Mouse (Mus musculus): ENCODE measurements around the gene Olfr691. TPM values are rescaled to one million over a fixed set of nuclear protein-coding genes. Genes with fewer than 3 reads are reported as not detected.

Gene Olfr691
- polyA plus RNA-seq (2015; fragmentation: Nextera tagmentation; extraction: Ambion mirVana) = not detected in 2 replicates

DNA sequence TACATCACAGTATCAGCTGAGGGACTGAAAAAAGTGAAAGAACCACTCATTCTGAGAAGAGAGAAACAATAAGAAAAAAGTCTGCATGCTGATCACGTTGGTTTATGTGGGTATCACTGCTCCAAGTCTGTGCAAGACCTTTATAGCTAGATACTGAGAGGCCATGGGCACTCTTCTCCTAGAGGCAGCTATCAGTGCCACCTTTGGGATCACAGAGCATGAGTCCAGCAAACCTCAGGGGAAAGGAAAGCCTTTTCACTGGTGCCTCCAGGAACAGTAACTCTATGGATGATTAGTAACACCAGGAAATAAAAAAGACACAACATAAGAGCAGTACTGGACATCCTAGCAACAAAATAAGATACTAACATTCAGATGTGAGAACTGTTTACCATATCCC is at the start of gene Olfr691:
Gene Olfr691, minus strand, starts transcription at position 101 of the 400 bp plus-strand sequence.
- ATAC-seq (ENCODE audit: extremely low read depth, insufficient number of reproducible peaks, low FRiP score, low TSS enrichment) = no peak
- Histone ChIP-seq H3K4me3 (no peak within 1 kb of the TSS), H3K9ac (no peak within 1 kb of the TSS), H3K27me3 (replicated peaks) (no peaks in the 10 kb centered on the region), H3K9me3 (no peaks in the 10 kb centered on the region), H3K4me1 (no peaks in the 10 kb centered on the region), H3K27ac (replicated peaks) (no peak within 1 kb of the TSS), H3K4me2 (no peak within 1 kb of the TSS), H3K36me3 (no peaks in the 10 kb centered on the region)
- 37% methylated on average over 1 of the region's 1 CpGs for WGBS

DNA sequence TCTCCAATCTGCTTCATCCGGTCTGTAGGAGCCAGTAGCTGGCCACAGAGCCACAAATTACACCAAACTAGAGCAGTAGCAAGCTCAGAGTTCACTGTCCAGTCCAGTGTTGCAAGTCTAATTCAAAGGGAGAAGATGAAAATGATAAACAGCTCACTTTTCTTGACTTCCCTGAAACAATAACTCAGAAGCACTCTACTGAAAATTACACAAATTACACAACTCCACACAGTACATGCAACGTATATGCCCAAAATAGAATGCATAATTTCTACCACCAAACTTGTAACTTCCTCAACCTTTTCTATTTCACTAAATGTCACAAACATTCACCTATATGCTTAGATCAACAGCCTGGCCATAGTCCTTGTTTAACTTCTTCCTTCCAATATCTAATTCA is 48.2 kb upstream of the Olfr691 start:
- Histone ChIP-seq H3K27ac (replicated peaks) (no peak overlapping the region), H3K4me1 (no peaks in the 10 kb centered on the region), H3K9ac (no peak overlapping the region), H3K4me3 (no peak overlapping the region), H3K27me3 (replicated peaks) (no peaks in the 10 kb centered on the region), H3K4me2 (no peak overlapping the region), H3K36me3 (peaks cover 72% of the 10 kb centered on the region), H3K9me3 (no peaks in the 10 kb centered on the region)
- ATAC-seq (ENCODE audit: extremely low read depth, insufficient number of reproducible peaks, low FRiP score, low TSS enrichment) = no peak
- 88% methylated on average over 2 of the region's 2 CpGs for WGBS

DNA sequence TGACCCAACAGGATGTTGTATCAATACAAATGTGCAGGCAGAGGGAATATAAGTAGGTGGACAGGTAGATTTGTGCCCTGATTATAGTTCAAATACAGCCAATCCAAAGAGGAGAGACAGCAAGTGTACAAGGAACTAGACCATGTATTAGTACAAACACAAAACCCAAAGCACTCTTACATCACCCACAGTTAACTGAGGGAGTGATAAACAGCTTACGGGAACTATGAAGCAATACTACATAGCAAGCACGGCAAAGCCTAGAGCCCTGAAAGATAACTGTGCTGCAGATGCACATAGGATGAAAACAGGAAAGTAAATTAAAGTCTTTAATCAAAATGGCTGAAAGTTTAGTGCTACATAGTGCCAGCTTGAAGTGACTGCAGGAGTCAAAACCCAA is 45.6 kb upstream of the Olfr691 start:
- H3K27me3 ChIP-seq (replicated peaks) = no peaks in the 10 kb centered on the region
- no peak overlapping the region for H3K9ac ChIP-seq
- H3K4me2 ChIP-seq = no peak overlapping the region
- no peak for ATAC-seq (ENCODE audit: extremely low read depth, insufficient number of reproducible peaks, low FRiP score, low TSS enrichment)
- no peak overlapping the region for H3K27ac ChIP-seq (replicated peaks)
- H3K4me1 ChIP-seq = no peaks in the 10 kb centered on the region
- no peak overlapping the region for H3K4me3 ChIP-seq
- H3K36me3 ChIP-seq = peaks cover 81% of the 10 kb centered on the region
- WGBS = 94% methylated on average over 2 of the region's 2 CpGs
- no peaks in the 10 kb centered on the region for H3K9me3 ChIP-seq

DNA sequence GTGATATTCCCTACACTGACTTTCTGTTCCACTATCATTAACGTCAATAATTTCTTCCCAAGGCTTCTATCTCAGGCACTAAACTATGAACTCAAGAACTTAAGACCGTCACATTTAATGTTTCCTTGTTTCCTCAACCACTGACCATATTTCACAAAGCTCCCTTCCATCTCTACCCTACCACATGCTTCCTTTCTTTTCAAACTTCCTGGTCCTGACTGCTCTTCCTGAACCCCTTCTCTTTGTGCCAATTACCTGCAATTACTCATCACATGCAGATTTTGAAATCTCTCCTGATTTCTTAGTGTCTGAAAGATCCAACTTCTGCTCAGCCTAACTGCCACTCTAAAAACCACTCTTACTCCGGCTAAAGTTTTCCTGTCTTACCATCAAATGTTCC is 38.3 kb upstream of the Olfr691 start:
- H3K9ac ChIP-seq = no peak overlapping the region
- peaks cover 94% of the 10 kb centered on the region for H3K36me3 ChIP-seq
- no peak overlapping the region for H3K4me2 ChIP-seq
- no peaks in the 10 kb centered on the region for H3K9me3 ChIP-seq
- no peak overlapping the region for H3K4me3 ChIP-seq
- WGBS = 89% methylated on average over 3 of the region's 3 CpGs
- H3K4me1 ChIP-seq = no peaks in the 10 kb centered on the region
- H3K27ac ChIP-seq (replicated peaks) = no peak overlapping the region
- H3K27me3 ChIP-seq (replicated peaks) = no peaks in the 10 kb centered on the region
- ATAC-seq (ENCODE audit: extremely low read depth, insufficient number of reproducible peaks, low FRiP score, low TSS enrichment) = no peak

DNA sequence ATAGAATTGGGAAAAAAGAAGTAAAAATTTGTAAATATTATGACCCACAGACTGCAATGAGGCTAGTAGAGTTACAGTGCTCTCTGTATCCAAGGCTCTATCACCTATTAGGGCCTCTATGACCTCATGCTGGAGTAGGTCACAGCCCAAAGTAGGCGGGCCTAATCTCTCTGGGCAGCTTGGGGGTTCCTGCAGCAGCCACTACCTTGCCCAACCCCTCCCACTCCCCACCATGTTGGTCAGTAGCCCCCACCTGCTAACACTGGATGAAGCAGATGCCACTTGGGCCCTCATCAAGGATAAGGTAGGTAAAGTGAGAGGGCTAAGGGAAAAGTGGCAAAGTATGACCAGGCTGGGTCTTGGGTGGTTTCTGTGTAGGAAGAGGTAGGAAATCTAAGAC is 32.8 kb upstream of the Olfr691 start, which contains the start of gene Gm5901:
Gene Gm5901, plus strand, starts transcription at position 173 of the 400 bp plus-strand sequence.
- H3K36me3 ChIP-seq = peaks cover 82% of the 10 kb centered on the region
- H3K4me3 ChIP-seq = no peak within 1 kb of the TSS
- no peaks in the 10 kb centered on the region for H3K27me3 ChIP-seq (replicated peaks)
- peak within 1 kb of the TSS; percentile 66 for H3K27ac ChIP-seq (replicated peaks)
- 88% methylated on average over 1 of the region's 1 CpGs for WGBS
- H3K4me1 ChIP-seq = peaks cover 14% of the 10 kb centered on the region
- H3K4me2 ChIP-seq = no peak within 1 kb of the TSS
- no peak within 1 kb of the TSS for H3K9ac ChIP-seq
- no peaks in the 10 kb centered on the region for H3K9me3 ChIP-seq
- ATAC-seq (ENCODE audit: extremely low read depth, insufficient number of reproducible peaks, low FRiP score, low TSS enrichment) = no peak

DNA sequence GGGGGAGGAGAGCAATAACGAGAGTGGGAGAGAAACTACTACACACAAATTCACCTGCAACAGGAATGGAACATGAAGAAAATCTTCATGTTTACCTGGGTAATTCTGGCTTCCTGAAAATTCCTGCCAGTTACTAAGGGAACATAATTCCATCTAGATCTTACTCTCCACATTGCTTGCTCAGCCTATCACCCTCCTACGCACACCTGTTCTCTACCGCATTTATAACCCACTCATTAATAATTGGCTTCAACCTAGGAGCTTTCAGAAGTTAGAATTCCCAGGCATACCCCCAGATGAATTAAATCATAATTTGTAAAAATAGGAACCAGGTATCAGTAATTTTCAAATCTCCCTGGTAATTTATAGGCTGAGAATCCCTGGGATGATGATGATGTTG is 31.9 kb upstream of the Olfr691 start:
- ATAC-seq (ENCODE audit: extremely low read depth, insufficient number of reproducible peaks, low FRiP score, low TSS enrichment) = no peak
- Histone ChIP-seq H3K4me1 (peaks cover 14% of the 10 kb centered on the region), H3K4me3 (no peak overlapping the region), H3K36me3 (peaks cover 73% of the 10 kb centered on the region), H3K4me2 (no peak overlapping the region), H3K27ac (replicated peaks) (peak overlapping the region; percentile 66), H3K9me3 (no peaks in the 10 kb centered on the region), H3K9ac (0 out of 2 replicates have a peak overlapping the region, but pooled peaks have one; percentile 19), H3K27me3 (replicated peaks) (no peaks in the 10 kb centered on the region)
- 85% methylated on average over 3 of the region's 3 CpGs for WGBS

DNA sequence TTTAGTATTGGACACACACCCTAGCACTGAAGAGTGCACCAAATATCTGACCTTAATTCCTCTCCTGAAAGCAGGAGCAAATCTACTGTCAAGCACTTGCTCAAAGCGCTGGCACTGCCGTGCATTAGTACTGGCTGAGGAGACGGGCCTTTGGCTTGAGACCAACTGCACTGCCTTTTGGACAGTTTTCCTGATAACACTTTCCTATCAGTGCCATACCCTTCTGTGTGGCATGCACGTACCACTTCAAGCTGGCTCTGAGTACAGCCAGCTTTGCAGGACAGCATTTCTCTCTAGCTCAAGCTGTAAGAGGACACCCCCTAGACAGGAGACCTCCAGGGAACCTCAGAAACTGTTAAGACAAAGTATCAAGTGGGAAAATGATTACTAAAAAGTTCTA is 31.4 kb upstream of the Olfr691 start:
- Histone ChIP-seq H3K27ac (replicated peaks) (peak overlapping the region; percentile 66), H3K4me1 (peaks cover 14% of the 10 kb centered on the region)

DNA sequence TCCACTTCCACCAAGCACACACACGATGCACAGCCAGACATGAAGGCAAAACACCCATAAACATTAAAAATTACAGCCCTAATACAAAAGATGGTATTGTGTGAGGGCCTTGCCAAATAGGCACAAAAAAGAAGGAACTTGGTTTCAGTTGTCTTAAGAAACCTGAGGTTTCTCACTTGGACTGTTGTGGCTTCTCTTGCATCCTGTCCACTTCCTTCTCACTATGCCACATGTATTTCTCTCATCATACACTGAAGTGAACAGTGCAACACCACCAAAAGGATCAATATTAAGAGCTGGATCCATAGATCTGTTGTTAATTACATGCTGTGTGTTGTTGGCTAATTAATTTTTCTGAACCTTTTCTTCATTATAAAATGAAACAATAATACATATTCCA is 30.8 kb upstream of the Olfr691 start:
- Histone ChIP-seq H3K36me3 (peaks cover 63% of the 10 kb centered on the region), H3K4me3 (no peak overlapping the region), H3K4me1 (peaks cover 14% of the 10 kb centered on the region), H3K9me3 (no peaks in the 10 kb centered on the region), H3K9ac (no peak overlapping the region), H3K4me2 (no peak overlapping the region), H3K27ac (replicated peaks) (peak overlapping the region; percentile 66), H3K27me3 (replicated peaks) (no peaks in the 10 kb centered on the region)
- WGBS = 89% methylated on average over 1 of the region's 1 CpGs
- no peak for ATAC-seq (ENCODE audit: extremely low read depth, insufficient number of reproducible peaks, low FRiP score, low TSS enrichment)

More for the DNA sequence above, 31.4 kb upstream of the Olfr691 start:
- Histone ChIP-seq H3K36me3 (peaks cover 69% of the 10 kb centered on the region), H3K4me2 (no peak overlapping the region), H3K4me3 (no peak overlapping the region), H3K9me3 (no peaks in the 10 kb centered on the region), H3K9ac (0 out of 2 replicates have a peak overlapping the region, but pooled peaks have one; percentile 19), H3K27me3 (replicated peaks) (no peaks in the 10 kb centered on the region)
- ATAC-seq (ENCODE audit: extremely low read depth, insufficient number of reproducible peaks, low FRiP score, low TSS enrichment) = no peak; the same call in 1 of the 2 replicates
- 35% methylated on average over 4 of the region's 4 CpGs for WGBS

DNA sequence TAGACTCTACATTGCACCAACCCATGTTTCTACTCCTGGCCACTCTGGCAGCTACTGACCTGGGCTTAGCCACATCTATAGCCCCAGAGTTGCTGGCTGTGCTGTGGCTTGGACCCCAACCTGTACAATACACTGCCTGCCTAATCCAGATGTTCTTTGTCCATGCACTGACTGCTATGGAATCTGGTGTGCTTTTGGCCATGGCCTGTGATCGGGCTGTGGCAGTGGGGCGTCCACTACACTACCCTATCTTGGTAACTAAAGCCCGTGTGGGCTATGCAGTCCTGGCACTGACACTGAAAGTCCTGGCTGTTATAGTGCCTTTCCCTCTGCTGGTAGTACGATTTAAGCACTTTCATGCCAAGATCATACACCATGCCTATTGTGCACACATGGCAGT is 26.5 kb upstream of the Olfr691 start:
- ATAC-seq (ENCODE audit: extremely low read depth, insufficient number of reproducible peaks, low FRiP score, low TSS enrichment) = no peak
- H3K27me3 ChIP-seq (replicated peaks) = no peaks in the 10 kb centered on the region
- 86% methylated on average over 4 of the region's 4 CpGs for WGBS

DNA sequence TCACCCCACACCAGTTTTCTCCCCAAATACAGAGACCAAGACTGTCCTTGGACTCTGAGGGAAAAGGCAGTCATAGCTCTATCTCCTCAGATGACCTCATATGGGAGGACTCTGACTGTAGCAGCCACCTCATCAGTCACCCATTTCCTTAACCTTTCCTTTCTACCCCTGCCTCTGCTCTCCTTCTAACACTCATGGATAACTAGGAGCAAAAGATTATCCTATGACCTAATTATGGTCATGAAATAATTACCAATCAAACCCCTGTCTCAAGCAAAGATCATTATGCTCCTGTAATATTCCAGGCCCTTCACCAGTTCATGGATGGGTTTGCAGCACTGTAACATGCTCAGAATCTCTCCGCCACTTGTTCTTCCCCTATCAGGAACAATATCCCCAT is 25.9 kb upstream of the Olfr691 start, which contains the start of gene Olfr692:
Gene Olfr692, plus strand, starts transcription at position 301 of the 400 bp plus-strand sequence.
- no peak within 1 kb of the TSS for H3K9ac ChIP-seq
- H3K4me1 ChIP-seq = peaks cover under 1% of the 10 kb centered on the region; the same call in 1 of the 2 replicates
- H3K4me2 ChIP-seq = no peak within 1 kb of the TSS
- peaks cover 21% of the 10 kb centered on the region for H3K36me3 ChIP-seq
- WGBS = 89% methylated on average over 1 of the region's 1 CpGs
- no peaks in the 10 kb centered on the region for H3K27me3 ChIP-seq (replicated peaks)
- H3K9me3 ChIP-seq = no peaks in the 10 kb centered on the region
- H3K4me3 ChIP-seq = no peak within 1 kb of the TSS
- H3K27ac ChIP-seq (replicated peaks) = no peak within 1 kb of the TSS
- ATAC-seq (ENCODE audit: extremely low read depth, insufficient number of reproducible peaks, low FRiP score, low TSS enrichment) = no peak

More for the DNA sequence above, 26.5 kb upstream of the Olfr691 start:
- Histone ChIP-seq H3K9ac (no peak overlapping the region), H3K4me2 (no peak overlapping the region), H3K27ac (replicated peaks) (no peak overlapping the region), H3K36me3 (peaks cover 27% of the 10 kb centered on the region), H3K9me3 (no peaks in the 10 kb centered on the region), H3K4me1 (peaks cover 6% of the 10 kb centered on the region), H3K4me3 (no peak overlapping the region)

DNA sequence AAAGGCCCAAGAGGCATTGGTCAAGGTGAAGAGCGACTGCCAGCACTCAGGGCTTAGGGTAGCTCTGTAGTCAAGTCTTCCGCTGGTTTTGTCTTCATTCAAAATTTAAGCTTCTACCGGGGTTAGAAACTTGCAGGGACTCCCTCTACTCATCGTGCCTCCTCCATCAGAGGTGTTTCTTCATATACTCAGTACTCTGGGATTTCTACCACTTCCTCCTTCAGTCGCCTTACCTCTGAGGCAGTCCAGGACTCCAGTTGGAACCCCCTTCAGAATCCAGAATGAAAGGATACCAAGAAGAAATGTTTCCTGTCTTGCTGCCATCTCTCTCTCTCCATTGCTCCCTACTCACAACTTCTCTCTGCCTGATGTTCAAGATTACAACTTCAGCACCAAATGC is 25.2 kb upstream of the Olfr691 start:
- 79% methylated on average over 5 of the region's 5 CpGs for WGBS
- no peaks in the 10 kb centered on the region for H3K4me1 ChIP-seq
- H3K9me3 ChIP-seq = no peaks in the 10 kb centered on the region
- no peaks in the 10 kb centered on the region for H3K27me3 ChIP-seq (replicated peaks)
- no peak overlapping the region for H3K27ac ChIP-seq (replicated peaks)
- ATAC-seq (ENCODE audit: extremely low read depth, insufficient number of reproducible peaks, low FRiP score, low TSS enrichment) = no peak
- H3K9ac ChIP-seq = no peak overlapping the region
- peaks cover 14% of the 10 kb centered on the region for H3K36me3 ChIP-seq
- no peak overlapping the region for H3K4me2 ChIP-seq
- H3K4me3 ChIP-seq = no peak overlapping the region

DNA sequence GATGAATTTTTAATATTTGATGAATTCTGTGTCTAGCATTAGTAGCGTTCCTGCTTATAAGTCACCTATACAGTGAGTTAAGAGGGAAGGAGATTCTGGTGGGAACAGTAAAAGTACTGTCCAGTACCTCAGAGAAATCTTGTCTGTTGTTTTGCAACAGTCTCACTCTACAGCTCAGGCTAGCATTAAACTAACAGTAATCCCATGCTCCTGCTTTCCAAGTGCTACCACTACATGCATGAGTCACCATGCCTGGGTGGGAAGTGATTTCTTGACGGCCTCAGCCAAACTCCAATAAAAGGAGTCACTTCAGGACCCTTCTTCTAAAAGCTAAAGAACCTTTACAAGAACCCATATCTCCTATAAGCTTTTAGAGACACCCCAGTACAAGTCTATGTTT is 19.6 kb upstream of the Olfr691 start:
- no peak for ATAC-seq (ENCODE audit: extremely low read depth, insufficient number of reproducible peaks, low FRiP score, low TSS enrichment)
- no peak overlapping the region for H3K4me2 ChIP-seq

More for the DNA sequence above, 19.6 kb upstream of the Olfr691 start:
- no peaks in the 10 kb centered on the region for H3K27me3 ChIP-seq (replicated peaks)
- no peak overlapping the region for H3K27ac ChIP-seq (replicated peaks)
- WGBS = 65% methylated on average over 2 of the region's 2 CpGs
- no peak overlapping the region for H3K9ac ChIP-seq
- no peaks in the 10 kb centered on the region for H3K4me1 ChIP-seq
- no peaks in the 10 kb centered on the region for H3K36me3 ChIP-seq
- H3K9me3 ChIP-seq = no peaks in the 10 kb centered on the region
- H3K4me3 ChIP-seq = no peak overlapping the region

Measured in heart, embryonic 13.5 days (tissue).